Mouse (Mus musculus) right cerebral cortex, postnatal 25 days (tissue): ENCODE results near the gene Map3k7cl.

Experiments
- DNase-seq: peaks from one replicate; pipeline ENCODE4 v3.0.0; 2022

Map3k7cl gene

DNA sequence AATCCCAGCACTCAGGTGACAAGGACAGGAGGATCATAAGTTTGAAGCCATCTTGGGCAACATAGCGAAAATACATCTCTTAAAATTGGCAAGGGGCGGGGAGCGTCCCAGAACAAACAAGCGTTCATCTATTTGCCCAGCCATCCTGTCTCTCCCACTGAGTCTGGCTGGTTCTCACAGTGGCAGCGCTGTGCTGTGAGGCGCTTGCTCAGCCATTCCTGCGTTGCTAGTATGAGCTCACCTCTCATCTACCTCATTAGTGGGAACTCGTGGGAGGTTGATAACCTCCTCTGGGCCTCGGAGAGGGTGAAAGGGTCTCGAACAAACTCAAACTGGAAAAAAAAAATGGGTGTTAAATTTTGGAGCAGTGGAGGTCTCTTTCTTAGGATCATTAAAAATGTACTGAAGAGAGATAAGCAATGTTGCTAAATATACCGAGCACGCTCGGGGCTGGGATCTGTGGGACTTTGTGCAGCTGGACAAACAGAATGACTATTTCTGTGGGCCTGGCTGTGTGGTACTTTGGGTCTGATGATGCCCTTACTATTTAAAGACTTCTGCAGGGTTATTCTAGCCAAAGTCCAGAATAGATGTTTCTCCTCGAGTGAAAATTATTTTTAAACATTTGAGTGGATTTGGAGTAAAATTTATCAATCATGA, 91.1 kb downstream of the Map3k7cl start:
- no peak for DNase-seq
